Mouse (Mus musculus) kidney, embryonic 14.5 days (tissue): Measurements from ENCODE around the gene Gm26938. TPM values are rescaled to one million over a fixed set of nuclear protein-coding genes. Genes with fewer than 3 reads are reported as not detected.
A peak's percentile ranks its signal among the peaks of the same experiment; 100 is the strongest.

Experiments used
- ATAC-seq: fragments of 200-750 bp; cut with Nextera tagmentation; 2 replicates; pipeline ENCODE4 v1.8.0; 2017; ENCODE audit warnings: moderate number of reproducible peaks, mild to moderate bottlenecking, moderate TSS enrichment, moderate library complexity; ENCODE audit not compliant: low FRiP score, low TSS enrichment
- H3K27ac ChIP-seq: fragments of 300-500 bp; sonication (generic); 2 replicates; pipeline ENCODE4 v1.5.1; 2014; ENCODE audit warnings: low read depth, mild to moderate bottlenecking, low read length, moderate library complexity, mixed read lengths
- H3K27me3 ChIP-seq: fragments of 300-500 bp; sonication (generic); 2 replicates; pipeline ENCODE4 v1.6.1; 2014; ENCODE audit warnings: mild to moderate bottlenecking, low read length; ENCODE audit not compliant: control insufficient read depth, insufficient read depth
- H3K36me3 ChIP-seq: fragments of 300-500 bp; sonication (generic); 2 replicates; pipeline ENCODE4 v1.6.1; 2014; ENCODE audit warnings: low read length, mixed read lengths; ENCODE audit not compliant: control insufficient read depth, insufficient read depth
- H3K4me1 ChIP-seq: fragments of 300-500 bp; sonication (generic); 2 replicates; pipeline ENCODE4 v1.6.1; 2014; ENCODE audit warnings: low read length, mixed read lengths; ENCODE audit not compliant: control insufficient read depth, insufficient read depth
- H3K4me2 ChIP-seq: fragments of 300-500 bp; sonication (generic); replicated peaks from 2 replicates; pipeline ENCODE4 v1.6.1; 2014; ENCODE audit warnings: low read depth, mild to moderate bottlenecking, low read length
- H3K4me3 ChIP-seq: fragments of 300-500 bp; sonication (generic); 2 replicates; pipeline ENCODE4 v1.5.1; 2014; ENCODE audit warnings: mild to moderate bottlenecking, low read length
- H3K9ac ChIP-seq: fragments of 300-500 bp; sonication (generic); 2 replicates; pipeline ENCODE4 v1.6.1; 2014; ENCODE audit warnings: low read depth, mild to moderate bottlenecking, low read length, moderate library complexity
- H3K9me3 ChIP-seq: fragments of 300-500 bp; sonication (generic); 2 replicates; pipeline ENCODE4 v1.6.1; 2016; ENCODE audit warnings: low read length; ENCODE audit not compliant: control insufficient read depth
- WGBS: fragments of 180-500 bp; shearing (Covaris S2); extraction: QIAGEN DNeasy Blood & Tissue Kit; methylation state at CpG from one replicate; pipeline ENCODE4 v1.1.7; 2014; 5-methylcytosine and 5-hydroxymethylcytosine counted together
- polyA plus RNA-seq: library from polyadenylated mRNA; unstranded; fragments of >200 nt; fragmentation: Nextera tagmentation; extraction: Ambion mirVana; gene quantifications from 2 replicates; pipeline ENCODE4 v1.2.1, GENCODE M21; 2014

Gene Gm26938
- polyA plus RNA-seq, 1 experiment from 2014 or later = not detected

- H3K27me3 ChIP-seq = no peaks in the 10 kb centered on the region; the same call in 1 of the 2 replicates
- no peak overlapping the region for H3K4me2 ChIP-seq
- H3K9ac ChIP-seq = no peak overlapping the region
- no peak for ATAC-seq
- H3K9me3 ChIP-seq = no peaks in the 10 kb centered on the region
- no peaks in the 10 kb centered on the region for H3K4me1 ChIP-seq
- WGBS = 82% methylated on average over 7 of the region's 7 CpGs
- no peak overlapping the region for H3K27ac ChIP-seq
- no peaks in the 10 kb centered on the region for H3K36me3 ChIP-seq
- H3K4me3 ChIP-seq = no peak overlapping the region
Observed at GRCm38 (mm10) chr5:139835706-139836105, 9.5 kb upstream of the Gm26938 start.

DNA sequence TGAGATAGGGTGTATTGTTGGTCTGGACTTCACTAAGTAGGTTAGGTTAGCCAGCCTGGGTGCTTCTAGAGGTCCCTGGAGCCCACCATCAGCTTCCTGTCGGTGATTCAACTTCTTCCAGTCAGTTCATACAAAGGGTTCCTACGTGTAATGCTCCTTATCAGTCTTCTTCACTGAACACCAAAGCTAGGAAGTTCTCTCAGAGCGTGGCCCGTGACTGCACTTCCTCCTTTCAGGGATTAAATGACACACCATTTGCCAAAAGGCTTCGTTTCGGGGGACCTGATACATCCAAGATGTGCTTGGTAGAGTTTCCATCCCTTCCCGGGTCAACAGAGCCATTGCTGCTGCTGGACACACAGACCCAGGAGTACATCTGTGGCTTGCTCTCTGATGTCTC is 5.9 kb upstream of the Gm26938 start:
- Histone ChIP-seq H3K4me3 (no peak overlapping the region), H3K4me2 (no peak overlapping the region), H3K27ac (no peak overlapping the region), H3K27me3 (no peaks in the 10 kb centered on the region; the same call in 1 of the 2 replicates), H3K9ac (no peak overlapping the region), H3K36me3 (no peaks in the 10 kb centered on the region), H3K9me3 (no peaks in the 10 kb centered on the region), H3K4me1 (no peaks in the 10 kb centered on the region)
- WGBS = 59% methylated on average over 7 of the region's 7 CpGs
- ATAC-seq = no peak

GRCm38 (mm10) chr5:139830734-139831133 is 4.5 kb upstream of the Gm26938 start:
- no peaks in the 10 kb centered on the region; the same call in 1 of the 2 replicates for H3K27me3 ChIP-seq
- 87% methylated on average over 3 of the region's 3 CpGs for WGBS
- no peaks in the 10 kb centered on the region for H3K9me3 ChIP-seq
- H3K9ac ChIP-seq = no peak overlapping the region
- H3K36me3 ChIP-seq = no peaks in the 10 kb centered on the region
- no peak for ATAC-seq
- peaks cover 4% of the 10 kb centered on the region; the same call in 1 of the 2 replicates for H3K4me1 ChIP-seq
- no peak overlapping the region for H3K4me2 ChIP-seq
- no peak overlapping the region for H3K4me3 ChIP-seq
- H3K27ac ChIP-seq = no peak overlapping the region

GRCm38 (mm10) chr5:139829384-139829783 is 3.2 kb upstream of the Gm26938 start:
- 65% methylated on average over 13 of the region's 13 CpGs for WGBS
- Histone ChIP-seq H3K9ac (no peak overlapping the region), H3K4me3 (no peak overlapping the region), H3K27ac (no peak overlapping the region), H3K4me2 (no peak overlapping the region), H3K27me3 (no peaks in the 10 kb centered on the region), H3K9me3 (no peaks in the 10 kb centered on the region), H3K36me3 (0 out of 2 replicates have a peak, but pooled peaks cover 4% of the 10 kb centered on the region), H3K4me1 (peaks cover 8% of the 10 kb centered on the region; the same call in 1 of the 2 replicates)
- no peak for ATAC-seq

DNA sequence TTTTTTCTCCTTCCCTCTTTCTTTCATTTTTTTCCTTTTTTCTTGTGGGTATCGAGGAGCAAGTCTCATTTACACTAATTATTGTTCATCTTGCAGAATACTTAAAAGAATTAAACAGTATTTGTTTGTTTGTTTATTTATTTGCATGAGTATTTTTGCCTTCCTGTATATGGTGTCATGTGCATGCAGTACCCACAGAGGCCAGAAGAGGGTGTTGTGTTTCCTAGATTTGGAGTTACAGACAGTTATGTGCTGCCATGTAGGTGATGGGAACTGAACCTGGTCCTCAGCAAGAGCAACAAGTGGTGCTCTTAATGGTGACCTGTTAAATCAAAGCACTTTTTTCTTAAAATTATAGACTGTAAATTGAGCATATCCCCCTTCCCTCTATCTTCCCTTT is 1.4 kb upstream of the Gm26938 start:
- no peak overlapping the region for H3K4me2 ChIP-seq
- peaks cover 17% of the 10 kb centered on the region for H3K36me3 ChIP-seq
- no peaks in the 10 kb centered on the region for H3K9me3 ChIP-seq
- ATAC-seq = no peak
- WGBS = 90% methylated on average over 1 of the region's 1 CpGs
- H3K4me1 ChIP-seq = peaks cover 12% of the 10 kb centered on the region
- H3K9ac ChIP-seq = no peak overlapping the region
- no peaks in the 10 kb centered on the region for H3K27me3 ChIP-seq
- H3K27ac ChIP-seq = no peak overlapping the region
- no peak overlapping the region for H3K4me3 ChIP-seq

DNA sequence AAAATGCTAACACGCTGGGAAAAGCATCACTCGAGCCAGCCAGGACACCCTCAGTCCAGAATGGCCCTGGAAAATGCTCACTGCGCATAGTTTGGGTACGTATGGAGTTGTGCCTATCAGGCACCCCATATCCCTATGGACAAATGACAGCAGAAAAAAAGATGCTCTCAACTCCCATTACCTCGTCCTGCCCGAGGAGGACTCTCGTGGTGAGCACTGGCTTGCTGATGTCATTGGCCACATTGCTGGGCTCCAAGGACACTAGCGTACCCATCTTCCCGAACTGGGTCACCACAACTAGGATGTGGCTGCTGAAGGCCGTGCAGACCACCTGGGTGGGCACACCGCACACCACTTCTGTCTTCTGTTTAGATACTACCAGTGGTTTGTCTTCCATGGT is 260 bp downstream of the Gm26938 start:
- no peaks in the 10 kb centered on the region for H3K9me3 ChIP-seq
- H3K27me3 ChIP-seq = no peaks in the 10 kb centered on the region
- peak overlapping the region; percentile 96 for H3K4me3 ChIP-seq
- peak overlapping the region; percentile 73; the same call in 1 of the 2 replicates for H3K27ac ChIP-seq
- peak overlapping the region; percentile 95 for H3K4me2 ChIP-seq
- WGBS = 40% methylated on average over 11 of the region's 11 CpGs
- ATAC-seq = no peak
- H3K4me1 ChIP-seq = peaks cover 16% of the 10 kb centered on the region
- peak overlapping the region; percentile 79 for H3K9ac ChIP-seq
- H3K36me3 ChIP-seq = peaks cover 23% of the 10 kb centered on the region

DNA sequence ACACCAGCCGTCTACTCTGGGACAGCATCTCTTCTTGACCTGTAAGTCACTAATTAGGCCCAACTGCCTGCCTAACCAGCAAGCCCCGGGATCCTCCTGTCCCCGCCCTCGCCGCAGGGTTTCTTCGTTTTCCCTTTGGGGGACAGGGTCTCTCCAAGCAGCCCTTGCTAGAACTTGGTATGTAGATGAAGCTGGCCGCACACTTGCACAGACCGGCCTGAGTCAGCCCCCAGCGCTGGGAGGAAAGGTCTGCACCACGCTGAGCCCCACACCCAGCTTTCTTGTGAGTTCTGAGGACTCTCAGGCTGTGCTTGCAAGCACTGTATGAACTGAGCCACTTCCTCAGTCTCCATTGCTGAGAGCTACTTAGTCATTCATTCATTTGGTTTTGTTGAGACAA is 1.7 kb downstream of the Gm26938 start:
- no peak overlapping the region for H3K4me3 ChIP-seq
- no peaks in the 10 kb centered on the region for H3K9me3 ChIP-seq
- peaks cover 16% of the 10 kb centered on the region for H3K4me1 ChIP-seq
- H3K9ac ChIP-seq = no peak overlapping the region
- no peak overlapping the region for H3K27ac ChIP-seq
- H3K27me3 ChIP-seq = no peaks in the 10 kb centered on the region
- no peak for ATAC-seq
- H3K4me2 ChIP-seq = no peak overlapping the region
- peaks cover 23% of the 10 kb centered on the region for H3K36me3 ChIP-seq
- WGBS = 92% methylated on average over 10 of the region's 10 CpGs

DNA sequence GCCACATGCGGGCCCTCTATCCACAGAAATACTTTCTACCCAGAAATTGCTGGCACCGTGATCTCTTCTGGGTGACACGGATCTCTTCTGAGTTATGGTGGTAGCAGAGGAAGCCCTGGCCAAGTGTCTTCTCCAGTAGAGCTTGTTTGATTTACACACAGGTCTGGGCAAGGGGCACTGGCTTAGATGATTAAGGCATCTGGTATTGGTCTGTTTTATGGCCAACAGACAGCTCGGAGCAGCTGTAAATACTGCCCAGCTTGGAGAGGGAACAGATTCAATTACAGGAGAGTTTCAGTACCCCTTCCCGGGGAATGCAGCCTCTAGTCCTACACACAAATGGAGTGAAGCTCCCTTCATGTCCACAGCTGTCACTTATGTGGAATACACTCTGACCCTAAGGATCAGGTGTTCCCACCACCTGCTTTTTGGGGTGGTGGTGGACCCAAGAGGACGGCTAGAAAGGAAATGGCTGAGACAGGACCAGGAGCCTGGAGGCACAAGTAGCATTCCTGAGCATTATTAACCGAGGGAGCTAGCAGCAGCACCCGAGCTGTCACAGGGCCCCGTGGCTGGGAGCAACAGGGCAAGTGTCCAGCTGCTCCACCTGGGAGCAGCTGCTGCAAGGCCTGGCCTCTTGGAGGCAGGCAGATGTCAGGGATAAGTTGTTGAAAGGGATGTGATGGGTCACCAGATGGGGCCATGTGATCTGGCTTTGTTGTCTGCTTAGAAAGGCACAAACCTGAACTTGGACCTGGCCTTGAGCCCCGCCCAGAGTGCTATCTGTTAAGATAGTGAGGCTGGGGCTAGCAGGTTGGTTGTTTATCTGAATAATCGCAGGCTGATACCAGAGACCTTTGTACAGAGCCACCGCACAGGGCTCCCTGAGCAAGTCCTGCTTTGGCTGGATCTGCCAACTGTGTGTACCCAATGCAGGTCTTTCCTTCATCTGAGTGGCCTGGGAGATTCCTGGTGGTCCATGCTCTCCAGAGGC is 4.4 kb downstream of the Gm26938 start:
- no peak overlapping the region for H3K4me3 ChIP-seq
- peak; percentile 78 for ATAC-seq
- no peaks in the 10 kb centered on the region for H3K9me3 ChIP-seq
- H3K36me3 ChIP-seq = peaks cover 23% of the 10 kb centered on the region
- no peak overlapping the region for H3K4me2 ChIP-seq
- H3K27ac ChIP-seq = peak overlapping the region; percentile 59; the same call in 1 of the 2 replicates
- H3K27me3 ChIP-seq = no peaks in the 10 kb centered on the region
- H3K9ac ChIP-seq = no peak overlapping the region; the same call in 1 of the 2 replicates
- peaks cover 16% of the 10 kb centered on the region for H3K4me1 ChIP-seq
- WGBS = 41% methylated on average over 12 of the region's 12 CpGs
